Mouse (Mus musculus): Measurements from ENCODE around the gene Zfp638. TPM values are rescaled to one million over a fixed set of nuclear protein-coding genes. Genes with fewer than 3 reads are reported as not detected.
A peak's percentile ranks its signal among the peaks of the same experiment; 100 is the strongest.

Zfp638 gene
- polyA plus RNA-seq, 1 experiment from 2014 or later, result 102 TPM

DNA sequence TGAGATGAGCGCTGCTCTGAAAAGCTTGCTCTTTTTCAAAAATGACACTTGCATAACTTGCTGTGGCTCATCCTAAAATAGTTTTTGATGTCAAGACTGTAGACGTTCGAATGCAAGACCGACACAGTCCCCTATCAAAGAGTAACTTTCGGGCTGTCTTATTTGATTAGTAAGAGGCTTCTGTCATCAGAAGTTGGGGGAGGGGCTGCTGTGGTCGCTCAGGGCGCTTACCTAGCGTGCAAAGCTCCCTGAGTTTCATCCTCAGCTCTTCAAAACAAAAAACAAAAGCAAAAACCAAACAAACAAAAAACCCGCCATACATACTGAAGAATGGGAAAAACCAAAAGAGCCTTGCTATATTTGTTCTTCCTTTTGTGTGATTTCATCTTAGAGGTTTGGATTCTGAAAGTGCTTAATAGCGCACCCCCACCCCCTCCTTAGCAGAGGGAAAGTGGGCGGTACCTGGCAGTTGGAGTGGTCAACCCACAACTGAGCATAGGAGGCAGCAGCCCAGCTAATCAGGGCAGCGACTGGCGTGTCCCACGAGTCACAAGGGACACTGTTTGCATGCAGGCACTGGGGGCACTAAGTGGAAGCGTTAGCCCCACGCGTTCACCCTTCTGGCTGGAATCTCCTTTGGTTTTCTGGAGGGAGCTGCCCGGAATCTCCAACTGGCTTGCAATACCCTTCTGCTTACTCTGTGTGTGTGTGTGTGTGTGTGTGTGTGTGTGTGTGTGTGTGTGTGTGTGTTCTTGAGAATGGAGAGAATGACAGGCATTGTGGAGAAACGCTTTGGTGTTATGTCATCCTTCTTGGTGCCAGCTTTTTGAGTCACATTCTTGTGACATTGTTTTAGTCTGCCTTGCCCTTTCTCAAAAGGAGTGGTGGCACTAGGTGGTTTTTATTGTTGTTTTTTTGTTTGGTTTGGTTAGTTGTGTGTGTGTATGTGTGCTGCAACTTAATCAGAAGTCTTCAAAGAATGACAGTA is 983 bp downstream of the Zfp638 start:
- WGBS, result 4% methylated on average over 19 of the region's 19 CpGs
- ATAC-seq (ENCODE audit: insufficient read depth, low FRiP score, low TSS enrichment) (0 out of 2 replicates have a peak, but pooled peaks have one; percentile 48), DNase-seq (ENCODE audit: low spot score) (peak; percentile 36)
- Histone ChIP-seq H3K36me3 (ENCODE audit: control insufficient read depth, insufficient read depth, low read length) (no peaks in the 10 kb centered on the region), H3K9ac (ENCODE audit: low read length) (peak overlapping the region; percentile 33), H3K27ac (ENCODE audit: low read depth, low read length) (no peak overlapping the region), H3K4me2 (ENCODE audit: low read depth) (peak overlapping the region; percentile 95), H3K4me3 (ENCODE audit: low read depth, low read length) (peak overlapping the region; percentile 59), H3K9me3 (ENCODE audit: control insufficient read depth, low read length) (no peaks in the 10 kb centered on the region), H3K27me3 (ENCODE audit: control insufficient read depth, insufficient read depth, low read length) (peaks cover 3% of the 10 kb centered on the region; the same call in 1 of the 2 replicates), H3K4me1 (ENCODE audit: control insufficient read depth, insufficient read depth, low read length) (peaks cover 5% of the 10 kb centered on the region; the same call in 1 of the 2 replicates)

DNA sequence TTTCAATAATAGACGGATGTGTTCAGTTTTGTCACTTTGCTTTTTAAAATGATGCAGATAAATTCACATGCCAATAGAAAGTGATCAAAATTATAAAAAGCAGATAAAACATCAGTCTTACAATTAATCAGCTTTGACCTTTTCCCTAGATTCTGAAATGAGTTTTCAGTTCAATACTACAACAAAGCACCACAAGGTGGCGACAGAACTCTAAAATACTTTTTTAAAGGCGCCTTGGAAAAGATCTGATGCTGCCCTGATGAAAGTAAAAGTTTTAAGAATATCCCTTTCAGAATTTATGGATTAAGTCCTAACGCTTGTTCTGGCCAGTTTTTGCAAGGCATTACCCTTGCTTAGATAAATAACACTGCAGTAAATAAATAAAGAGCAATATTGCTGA is 12.9 kb downstream of the Zfp638 start:
- Histone ChIP-seq H3K9me3 (ENCODE audit: control insufficient read depth, low read length) (no peaks in the 10 kb centered on the region), H3K9ac (ENCODE audit: low read length) (no peak overlapping the region), H3K36me3 (ENCODE audit: control insufficient read depth, insufficient read depth, low read length) (no peaks in the 10 kb centered on the region), H3K4me3 (ENCODE audit: low read depth, low read length) (no peak overlapping the region), H3K27ac (ENCODE audit: low read depth, low read length) (no peak overlapping the region), H3K4me1 (ENCODE audit: control insufficient read depth, insufficient read depth, low read length) (no peaks in the 10 kb centered on the region), H3K27me3 (ENCODE audit: control insufficient read depth, insufficient read depth, low read length) (no peaks in the 10 kb centered on the region), H3K4me2 (ENCODE audit: low read depth) (no peak overlapping the region)
- DNase-seq (ENCODE audit: low spot score) (peak; percentile 53), ATAC-seq (ENCODE audit: insufficient read depth, low FRiP score, low TSS enrichment) (no peak)
- 2% methylated on average over 4 of the region's 4 CpGs for WGBS

DNA sequence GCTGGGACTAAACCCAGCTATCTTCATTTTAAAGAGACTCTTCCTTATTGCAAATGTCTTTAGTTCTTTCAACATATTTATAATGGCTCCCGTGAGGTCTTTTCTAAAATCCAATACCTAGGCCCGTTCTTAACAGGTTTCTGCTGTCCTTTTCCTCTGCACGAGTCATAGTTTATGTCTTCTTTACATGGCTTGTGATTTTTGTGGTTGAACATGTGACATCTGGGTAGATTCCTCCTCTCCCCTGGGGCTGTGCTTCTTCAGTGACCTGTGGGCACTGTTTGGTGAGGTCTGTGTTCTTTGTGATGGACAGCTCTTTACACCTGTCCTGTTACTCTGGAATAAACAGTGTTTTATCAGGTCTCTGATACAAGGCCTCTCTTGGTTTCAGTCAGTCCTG is 19.9 kb downstream of the Zfp638 start:
- Histone ChIP-seq H3K36me3 (ENCODE audit: control insufficient read depth, insufficient read depth, low read length) (no peaks in the 10 kb centered on the region), H3K4me3 (ENCODE audit: low read depth, low read length) (no peak overlapping the region), H3K4me2 (ENCODE audit: low read depth) (no peak overlapping the region), H3K27ac (ENCODE audit: low read depth, low read length) (no peak overlapping the region), H3K9ac (ENCODE audit: low read length) (no peak overlapping the region), H3K9me3 (ENCODE audit: control insufficient read depth, low read length) (no peaks in the 10 kb centered on the region), H3K27me3 (ENCODE audit: control insufficient read depth, insufficient read depth, low read length) (no peaks in the 10 kb centered on the region), H3K4me1 (ENCODE audit: control insufficient read depth, insufficient read depth, low read length) (no peaks in the 10 kb centered on the region)
- no peak for ATAC-seq (ENCODE audit: insufficient read depth, low FRiP score, low TSS enrichment)
- WGBS, result 84% methylated on average over 3 of the region's 3 CpGs
- DNase-seq (ENCODE audit: low spot score), result no peak

DNA sequence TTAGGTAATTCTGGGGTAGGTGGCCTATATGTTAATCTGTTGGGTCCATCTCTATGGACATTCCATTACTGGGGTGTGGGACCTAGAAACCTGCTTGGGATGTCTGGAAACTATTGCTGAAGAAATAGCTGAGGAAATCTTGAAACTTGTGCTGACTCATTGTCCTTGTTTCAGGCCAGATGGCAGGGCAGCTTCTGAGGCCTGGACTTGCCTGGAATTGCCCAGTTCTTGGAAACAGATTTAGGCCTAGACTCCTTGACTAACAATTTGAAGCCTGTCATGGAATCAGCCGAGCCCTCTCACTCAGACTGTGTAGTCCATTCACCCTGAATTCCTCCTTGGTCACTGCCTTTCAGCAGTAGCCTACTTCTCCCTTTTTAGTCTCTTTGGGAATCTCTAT is 21.9 kb downstream of the Zfp638 start:
- H3K4me3 ChIP-seq (ENCODE audit: low read depth, low read length), result no peak overlapping the region
- H3K4me1 ChIP-seq (ENCODE audit: control insufficient read depth, insufficient read depth, low read length), result no peaks in the 10 kb centered on the region
- no peak overlapping the region for H3K4me2 ChIP-seq (ENCODE audit: low read depth)
- no peaks in the 10 kb centered on the region for H3K36me3 ChIP-seq (ENCODE audit: control insufficient read depth, insufficient read depth, low read length)
- no peak overlapping the region for H3K9ac ChIP-seq (ENCODE audit: low read length)
- H3K27ac ChIP-seq (ENCODE audit: low read depth, low read length), result no peak overlapping the region
- WGBS, result 82% methylated on average over 1 of the region's 1 CpGs
- DNase-seq (ENCODE audit: low spot score) (no peak), ATAC-seq (ENCODE audit: insufficient read depth, low FRiP score, low TSS enrichment) (no peak)
- H3K9me3 ChIP-seq (ENCODE audit: control insufficient read depth, low read length), result no peaks in the 10 kb centered on the region
- H3K27me3 ChIP-seq (ENCODE audit: control insufficient read depth, insufficient read depth, low read length), result no peaks in the 10 kb centered on the region

DNA sequence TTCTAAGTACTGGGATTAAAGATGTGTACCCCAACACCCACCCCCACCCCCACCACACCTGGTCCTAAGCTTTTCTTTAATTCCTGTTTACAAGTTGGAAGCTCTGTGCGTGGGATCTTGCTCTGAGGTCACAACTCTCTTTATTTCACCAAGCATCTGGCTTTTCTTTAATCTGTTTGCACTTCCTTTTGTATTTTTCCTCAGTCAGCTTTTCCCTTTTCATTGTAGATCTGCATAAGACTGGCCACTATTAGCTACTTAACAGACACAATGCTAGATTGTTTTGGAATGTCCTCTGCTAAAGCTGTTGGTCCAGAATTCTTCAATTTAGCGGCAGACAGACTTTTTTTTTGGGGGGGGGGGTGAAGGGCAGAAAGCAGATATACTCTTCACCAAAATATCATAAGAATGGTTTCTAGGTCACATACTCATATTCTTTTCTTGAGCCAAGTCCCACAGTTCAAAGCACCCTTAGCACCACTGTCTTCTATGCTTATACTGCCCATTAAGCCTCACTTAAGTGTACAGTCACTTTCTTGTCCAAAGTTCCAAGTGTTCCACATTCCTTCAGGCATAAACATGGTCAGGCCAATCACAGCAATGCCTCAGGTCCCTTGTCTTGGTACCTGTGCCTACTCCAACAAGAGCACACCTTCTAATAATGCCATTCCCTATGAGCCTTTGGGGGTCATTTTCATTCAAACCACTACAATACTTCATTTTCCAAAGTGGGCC is 23.5 kb downstream of the Zfp638 start:
- Histone ChIP-seq H3K4me1 (ENCODE audit: control insufficient read depth, insufficient read depth, low read length) (no peaks in the 10 kb centered on the region), H3K27ac (ENCODE audit: low read depth, low read length) (no peak overlapping the region), H3K27me3 (ENCODE audit: control insufficient read depth, insufficient read depth, low read length) (no peaks in the 10 kb centered on the region), H3K4me2 (ENCODE audit: low read depth) (no peak overlapping the region), H3K4me3 (ENCODE audit: low read depth, low read length) (no peak overlapping the region), H3K9ac (ENCODE audit: low read length) (no peak overlapping the region), H3K36me3 (ENCODE audit: control insufficient read depth, insufficient read depth, low read length) (no peaks in the 10 kb centered on the region), H3K9me3 (ENCODE audit: control insufficient read depth, low read length) (no peaks in the 10 kb centered on the region)
- ATAC-seq (ENCODE audit: insufficient read depth, low FRiP score, low TSS enrichment) (no peak), DNase-seq (ENCODE audit: low spot score) (no peak)
- WGBS, result 34% methylated on average over 2 of the region's 2 CpGs

DNA sequence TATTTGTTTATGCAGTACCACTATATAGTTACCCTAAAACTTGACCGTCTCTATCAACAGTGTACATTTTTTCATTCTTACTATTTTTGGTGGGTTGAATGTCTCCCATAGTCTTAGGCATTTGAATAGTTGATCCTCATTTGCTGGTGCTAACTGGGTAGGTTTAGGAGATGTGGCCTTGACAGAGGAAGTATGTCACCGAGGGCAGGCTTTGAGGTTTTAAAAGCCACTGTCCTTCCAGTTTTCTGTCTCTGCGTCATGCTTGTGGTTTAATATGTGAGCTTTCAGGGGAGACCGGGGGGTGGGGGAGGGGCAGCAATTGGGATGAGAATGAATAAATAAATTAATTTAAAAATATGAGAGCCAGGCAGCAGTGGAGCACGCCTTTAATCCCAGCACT is 24.3 kb downstream of the Zfp638 start:
- Histone ChIP-seq H3K4me1 (ENCODE audit: control insufficient read depth, insufficient read depth, low read length) (no peaks in the 10 kb centered on the region), H3K9ac (ENCODE audit: low read length) (no peak overlapping the region), H3K4me3 (ENCODE audit: low read depth, low read length) (no peak overlapping the region), H3K27me3 (ENCODE audit: control insufficient read depth, insufficient read depth, low read length) (no peaks in the 10 kb centered on the region), H3K36me3 (ENCODE audit: control insufficient read depth, insufficient read depth, low read length) (no peaks in the 10 kb centered on the region), H3K9me3 (ENCODE audit: control insufficient read depth, low read length) (no peaks in the 10 kb centered on the region), H3K27ac (ENCODE audit: low read depth, low read length) (no peak overlapping the region), H3K4me2 (ENCODE audit: low read depth) (no peak overlapping the region)
- no peak for ATAC-seq (ENCODE audit: insufficient read depth, low FRiP score, low TSS enrichment)
- DNase-seq (ENCODE audit: low spot score), result no peak
- 90% methylated on average over 5 of the region's 5 CpGs for WGBS

DNA sequence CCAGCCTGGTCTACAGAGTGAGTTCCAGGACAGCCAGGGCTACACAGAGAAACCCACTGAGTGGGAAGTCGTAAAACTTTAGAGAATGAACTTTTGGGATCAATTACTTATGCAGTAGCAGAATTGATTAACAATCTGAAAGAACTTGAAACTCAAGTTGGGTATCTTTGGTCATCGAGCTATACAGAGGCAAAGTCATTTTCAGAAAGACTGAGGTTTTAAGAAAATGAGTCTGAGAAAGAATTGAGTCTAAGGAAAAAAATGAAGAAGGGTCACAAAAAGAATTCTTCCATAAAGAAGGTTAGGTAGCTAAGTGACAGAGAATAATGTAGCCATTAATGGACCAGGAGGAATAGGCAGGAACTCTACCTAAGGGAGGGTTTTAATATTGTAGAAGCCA is 24.8 kb downstream of the Zfp638 start:
- Histone ChIP-seq H3K4me1 (ENCODE audit: control insufficient read depth, insufficient read depth, low read length) (no peaks in the 10 kb centered on the region), H3K4me3 (ENCODE audit: low read depth, low read length) (no peak overlapping the region), H3K4me2 (ENCODE audit: low read depth) (no peak overlapping the region), H3K27me3 (ENCODE audit: control insufficient read depth, insufficient read depth, low read length) (no peaks in the 10 kb centered on the region), H3K36me3 (ENCODE audit: control insufficient read depth, insufficient read depth, low read length) (no peaks in the 10 kb centered on the region), H3K27ac (ENCODE audit: low read depth, low read length) (no peak overlapping the region), H3K9ac (ENCODE audit: low read length) (no peak overlapping the region), H3K9me3 (ENCODE audit: control insufficient read depth, low read length) (no peaks in the 10 kb centered on the region)
- no peak for ATAC-seq (ENCODE audit: insufficient read depth, low FRiP score, low TSS enrichment)
- 81% methylated on average over 2 of the region's 2 CpGs for WGBS
- no peak for DNase-seq (ENCODE audit: low spot score)

DNA sequence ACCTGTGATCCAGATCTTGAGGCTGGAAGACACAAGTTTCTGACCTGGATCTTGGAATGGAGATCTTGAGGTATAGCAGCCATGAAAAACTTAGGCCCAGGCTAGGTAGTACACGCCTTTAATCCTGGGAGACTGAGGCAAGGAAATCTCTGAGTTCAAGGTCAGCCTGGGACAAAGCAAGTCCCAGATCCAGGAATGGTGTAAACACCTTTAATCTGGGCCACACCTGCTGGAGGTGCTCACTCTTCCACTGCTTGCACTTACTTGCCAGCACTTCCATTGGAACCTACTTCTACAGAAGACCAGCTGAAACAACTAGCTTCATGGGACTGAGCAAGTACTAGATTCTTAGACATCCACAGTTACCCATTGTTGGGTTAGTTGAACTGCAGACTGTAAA is 26.2 kb downstream of the Zfp638 start:
- 90% methylated on average over 1 of the region's 1 CpGs for WGBS
- no peaks in the 10 kb centered on the region for H3K36me3 ChIP-seq (ENCODE audit: control insufficient read depth, insufficient read depth, low read length)
- ATAC-seq (ENCODE audit: insufficient read depth, low FRiP score, low TSS enrichment) (no peak), DNase-seq (ENCODE audit: low spot score) (no peak)
- H3K9ac ChIP-seq (ENCODE audit: low read length), result no peak overlapping the region
- H3K4me1 ChIP-seq (ENCODE audit: control insufficient read depth, insufficient read depth, low read length), result no peaks in the 10 kb centered on the region
- no peaks in the 10 kb centered on the region for H3K9me3 ChIP-seq (ENCODE audit: control insufficient read depth, low read length)
- H3K4me3 ChIP-seq (ENCODE audit: low read depth, low read length), result no peak overlapping the region
- H3K27ac ChIP-seq (ENCODE audit: low read depth, low read length), result no peak overlapping the region
- no peaks in the 10 kb centered on the region for H3K27me3 ChIP-seq (ENCODE audit: control insufficient read depth, insufficient read depth, low read length)
- no peak overlapping the region for H3K4me2 ChIP-seq (ENCODE audit: low read depth)
